Mouse (Mus musculus): Measurements from ENCODE around the gene Coro2b. TPM values are rescaled to one million over a fixed set of nuclear protein-coding genes. Genes with fewer than 3 reads are reported as not detected.

The Coro2b gene
- 5.1 and 5.8 TPM in 2 replicates for polyA plus RNA-seq (2015; fragmentation: Nextera tagmentation; extraction: Ambion mirVana)

DNA sequence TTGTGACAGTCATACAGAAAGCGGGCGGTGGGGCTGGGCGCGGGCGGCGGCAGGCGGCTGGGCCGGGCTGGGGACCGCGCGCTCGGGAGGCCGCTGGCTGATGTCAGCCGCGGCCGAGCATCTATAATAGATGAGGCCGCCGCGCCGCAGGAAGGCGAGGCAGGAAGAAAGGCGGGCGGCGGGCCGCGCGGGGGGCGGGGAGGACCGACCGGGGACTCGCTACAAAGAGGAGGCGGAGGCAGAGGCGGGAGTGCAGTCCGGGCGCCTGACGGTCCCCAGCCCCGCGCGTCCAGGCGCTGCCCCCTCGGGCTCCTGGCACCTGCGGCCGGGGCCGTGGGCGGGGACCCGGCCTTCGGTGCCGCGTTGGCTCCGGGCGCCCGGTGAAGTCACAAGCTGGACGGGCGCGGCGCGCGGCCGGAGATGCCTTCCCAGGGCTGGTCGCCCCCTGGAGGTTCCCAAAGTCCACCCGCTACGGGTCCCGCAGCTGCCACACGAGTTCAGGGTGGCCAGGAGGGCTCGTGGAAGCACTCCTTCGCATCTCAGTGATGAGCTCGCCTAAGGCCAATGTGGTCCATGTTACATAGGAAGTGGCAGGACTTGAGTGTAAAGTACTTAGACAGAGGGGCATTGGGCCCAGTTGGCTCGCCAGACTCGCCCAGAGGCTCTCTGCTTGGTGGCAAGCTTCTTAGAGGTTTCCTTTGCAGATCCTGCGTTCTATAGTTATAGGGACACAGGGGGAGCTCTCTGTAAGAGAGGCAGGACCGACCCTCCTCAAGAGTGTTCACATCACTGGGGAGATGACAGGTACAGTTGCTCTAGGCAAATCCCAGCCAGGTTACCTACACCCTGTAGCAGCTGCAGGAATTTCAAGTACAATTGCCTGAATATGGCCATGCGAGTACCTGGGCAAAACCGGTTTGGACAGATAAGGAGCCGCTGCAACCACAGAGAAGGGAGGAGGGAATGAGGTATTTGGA lies at the start of gene Coro2b:
Coro2b (minus strand) TSS at position 390 of the 977 bp plus-strand sequence.

Other genes starting within 250 kb of the Coro2b start
- 37.2 and 49.6 TPM in 2 replicates for gene Anp32a, start 195.8 kb downstream of the Coro2b start, polyA plus RNA-seq (2015; fragmentation: Nextera tagmentation; extraction: Ambion mirVana)
- 0.40 and 0.74 TPM in 2 replicates for gene Itga11, start 140.8 kb upstream of the Coro2b start, polyA plus RNA-seq (2015; fragmentation: Nextera tagmentation; extraction: Ambion mirVana)